Mouse (Mus musculus) MN1 (cell line): ENCODE data around the gene Slc35c2.

Source experiments
- DNase-seq: peaks from one replicate; pipeline ENCODE4 v3.0.0-alpha.2; 2016; ENCODE audit warnings: low spot score

Gene Slc35c2

DNA sequence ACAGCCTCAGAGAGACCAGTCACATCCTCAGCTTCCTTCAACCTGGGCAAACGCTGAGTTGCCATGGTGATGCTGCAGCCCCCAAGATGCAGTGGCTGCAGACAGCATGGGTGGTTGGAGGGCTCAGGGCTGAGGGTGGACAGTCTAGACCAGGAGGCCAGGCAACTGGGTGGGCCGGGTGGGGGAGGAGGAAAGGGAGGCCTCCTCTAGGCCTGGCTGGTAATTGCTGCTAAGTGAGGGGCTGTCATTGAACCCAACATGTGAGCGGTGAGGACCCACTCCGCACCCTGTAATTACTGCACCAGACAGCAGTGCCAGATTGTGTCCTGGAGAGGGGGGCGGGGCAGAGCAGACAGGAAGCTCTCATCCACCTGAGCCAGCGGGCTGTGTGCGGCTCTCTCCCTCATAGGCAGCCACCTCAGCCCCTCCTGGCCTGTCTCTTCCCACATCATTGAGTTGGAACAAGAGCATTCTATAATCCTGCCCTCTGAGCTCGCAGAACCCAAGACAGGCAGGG is 12.5 kb downstream of the Slc35c2 start:
- peak; percentile 68 for DNase-seq

DNA sequence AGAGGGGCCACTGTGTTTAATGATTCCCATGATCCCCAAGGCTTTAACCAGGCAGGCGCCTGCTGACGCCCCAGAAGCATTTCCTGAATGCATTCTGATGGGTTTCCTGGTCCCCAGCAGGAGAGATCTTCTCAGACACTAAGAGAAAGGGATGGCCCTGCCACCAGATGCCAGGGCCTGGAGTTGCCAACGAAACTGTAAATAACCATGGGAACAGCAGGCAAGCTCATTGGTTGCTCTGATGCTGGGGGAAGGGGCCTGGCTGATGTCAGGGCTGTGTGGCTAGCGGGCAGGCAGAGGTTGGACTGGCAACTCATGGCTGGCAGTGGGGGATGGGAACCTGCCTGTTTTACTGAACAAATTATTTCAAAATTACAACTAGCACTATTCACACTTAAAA is 14.1 kb downstream of the Slc35c2 start:
- DNase-seq = peak; percentile 82

DNA sequence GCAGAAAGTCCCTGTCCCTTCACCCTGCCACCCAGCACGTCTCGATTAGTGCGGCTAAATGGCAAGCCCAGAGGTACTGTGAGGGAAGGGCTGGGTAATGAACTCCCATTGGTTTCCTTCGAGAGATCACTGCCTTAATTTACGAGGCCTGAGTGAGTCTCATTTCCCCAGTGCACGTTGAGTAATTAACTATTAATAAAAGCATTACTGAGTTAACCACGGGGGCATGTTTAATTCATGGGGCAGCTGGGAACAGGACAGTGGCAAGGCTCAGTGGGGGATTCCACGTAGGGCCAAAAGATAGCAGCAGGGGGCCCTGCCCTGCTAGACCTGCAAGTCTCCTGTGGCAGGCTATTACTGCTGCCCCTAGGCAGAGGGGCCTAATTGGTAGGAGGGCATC is 16.3 kb downstream of the Slc35c2 start:
- no peak for DNase-seq

DNA sequence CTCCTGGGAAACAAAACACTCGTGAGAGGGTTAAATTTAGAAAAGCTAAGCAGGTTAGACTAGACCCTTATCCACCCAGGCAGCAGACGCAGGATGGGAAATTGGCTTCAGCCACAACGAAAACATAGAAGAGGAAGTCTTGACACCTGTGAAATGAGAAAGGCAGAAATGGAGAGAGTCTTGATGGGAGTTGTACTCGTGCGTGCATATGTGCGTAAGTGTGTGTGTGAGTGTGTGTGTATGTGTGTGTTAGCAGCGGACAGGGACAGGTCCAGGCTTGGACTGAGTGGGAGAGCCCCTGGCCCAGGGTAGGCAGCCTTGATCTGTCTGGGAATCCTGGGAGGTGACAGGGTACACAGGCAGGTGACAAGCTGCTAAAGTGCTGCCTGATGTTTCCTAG is 16.8 kb downstream of the Slc35c2 start:
- no peak for DNase-seq

DNA sequence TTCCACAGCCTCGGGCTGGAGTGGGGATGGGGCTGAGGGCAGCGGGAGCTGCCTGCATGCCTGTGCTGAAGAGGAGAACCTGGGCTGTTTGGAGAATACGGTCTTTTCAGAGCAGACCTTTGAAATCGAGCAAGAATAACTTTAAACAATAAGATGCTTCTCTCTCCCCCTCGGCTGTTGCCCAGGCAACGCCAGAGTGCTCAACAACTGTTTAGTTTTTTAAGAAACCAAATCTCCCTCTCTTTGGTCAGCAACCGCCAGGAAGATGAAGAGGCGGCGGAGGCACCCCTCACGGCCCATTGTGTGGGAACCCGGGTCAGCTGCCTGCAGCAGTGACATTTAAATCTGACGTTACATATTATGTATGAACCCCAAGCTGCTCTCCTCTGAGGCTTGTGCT is 20.9 kb downstream of the Slc35c2 start:
- DNase-seq = no peak

DNA sequence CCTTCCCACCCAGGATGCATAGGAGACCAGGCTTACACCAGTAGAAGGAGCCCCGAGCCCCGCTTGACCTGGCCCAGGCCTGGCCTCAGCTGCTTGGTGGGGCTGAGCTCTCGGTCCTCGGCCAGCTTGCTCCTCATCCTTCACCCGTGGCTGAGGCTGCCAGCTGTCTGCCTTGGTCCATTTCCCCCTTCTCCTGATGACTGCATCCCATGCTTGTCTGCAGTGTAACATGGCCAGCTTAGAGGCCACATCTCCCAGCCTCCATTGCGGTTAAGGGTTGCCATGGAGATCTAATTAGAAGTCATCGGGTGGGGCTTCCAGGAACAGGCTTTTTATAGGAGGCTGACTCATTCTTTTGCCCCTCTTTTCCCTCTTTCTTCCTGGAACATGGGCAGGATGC is 23.8 kb downstream of the Slc35c2 start:
- DNase-seq = peak; percentile 66

DNA sequence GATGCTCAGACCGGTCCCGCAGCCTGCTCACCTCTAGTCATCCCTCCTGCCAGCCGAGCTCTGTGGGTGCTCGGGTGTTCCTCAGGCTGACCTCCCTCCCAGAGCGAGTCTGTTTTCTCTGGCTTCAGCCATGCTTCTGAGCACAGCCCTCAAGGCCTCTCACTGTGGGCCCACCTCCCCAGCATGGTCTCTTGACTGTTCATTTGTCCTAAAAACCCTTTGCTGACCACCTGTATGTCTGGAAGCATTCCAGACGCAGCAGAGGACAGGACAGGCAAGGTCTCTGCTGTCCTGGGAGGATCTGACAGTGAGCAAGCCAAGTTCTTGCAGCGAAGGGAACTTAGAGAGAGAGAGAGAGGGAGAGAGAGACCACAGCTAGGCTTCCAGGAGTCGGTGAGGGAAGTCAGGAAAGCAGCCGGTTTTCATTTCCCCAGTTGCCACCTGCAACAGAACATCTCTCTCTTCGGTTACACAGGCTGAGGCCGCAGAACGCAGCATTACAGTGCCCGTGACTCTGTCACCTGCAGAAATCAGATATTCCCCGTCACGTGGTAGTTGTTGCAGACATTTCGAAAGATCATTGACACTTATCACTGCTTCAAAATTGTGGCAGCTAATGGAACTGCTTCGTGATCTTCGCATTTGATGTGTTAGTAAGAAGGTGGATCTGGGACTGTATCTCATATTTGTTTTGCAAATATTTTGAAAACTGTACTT is 25.2 kb downstream of the Slc35c2 start:
- DNase-seq = no peak

DNA sequence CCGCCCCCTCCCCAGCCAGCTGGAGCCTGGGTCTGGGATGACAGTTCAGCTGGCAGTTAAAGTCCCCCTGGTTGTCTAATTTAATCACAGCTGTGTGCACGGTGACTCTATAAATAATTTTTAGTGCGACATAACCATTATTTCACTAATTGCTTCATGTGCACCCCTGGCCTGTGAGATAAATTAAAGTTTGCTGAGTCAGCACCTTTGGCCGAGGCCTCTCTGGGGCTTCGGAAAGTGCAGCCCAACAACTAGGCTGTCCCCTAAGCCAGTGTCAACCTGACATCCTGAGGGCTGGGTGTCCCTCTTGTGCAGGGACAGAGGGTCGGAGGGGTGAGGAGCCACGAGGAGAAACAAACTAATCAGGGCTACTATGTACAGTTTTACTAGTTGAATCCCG is 27.8 kb downstream of the Slc35c2 start:
- DNase-seq = no peak

DNA sequence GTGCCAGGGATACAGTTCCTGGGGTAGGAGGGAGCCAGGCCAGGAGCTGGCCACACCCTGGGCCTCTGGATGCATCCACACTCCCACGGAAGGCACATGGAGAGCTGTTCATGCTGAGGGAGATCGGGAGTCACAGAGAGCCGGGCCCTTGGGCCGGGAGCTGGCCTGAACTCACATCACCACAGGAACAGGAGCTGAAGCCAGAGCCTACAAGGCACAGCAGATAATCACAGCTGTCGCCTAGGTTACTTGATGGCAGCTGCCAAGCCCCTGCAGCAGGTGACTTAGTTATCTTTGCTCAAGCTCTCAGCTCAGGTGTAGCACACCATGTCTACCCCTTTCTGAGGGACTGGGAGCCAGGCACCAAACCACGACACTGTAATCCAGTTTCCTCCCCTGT is 29.3 kb downstream of the Slc35c2 start:
- DNase-seq = no peak

DNA sequence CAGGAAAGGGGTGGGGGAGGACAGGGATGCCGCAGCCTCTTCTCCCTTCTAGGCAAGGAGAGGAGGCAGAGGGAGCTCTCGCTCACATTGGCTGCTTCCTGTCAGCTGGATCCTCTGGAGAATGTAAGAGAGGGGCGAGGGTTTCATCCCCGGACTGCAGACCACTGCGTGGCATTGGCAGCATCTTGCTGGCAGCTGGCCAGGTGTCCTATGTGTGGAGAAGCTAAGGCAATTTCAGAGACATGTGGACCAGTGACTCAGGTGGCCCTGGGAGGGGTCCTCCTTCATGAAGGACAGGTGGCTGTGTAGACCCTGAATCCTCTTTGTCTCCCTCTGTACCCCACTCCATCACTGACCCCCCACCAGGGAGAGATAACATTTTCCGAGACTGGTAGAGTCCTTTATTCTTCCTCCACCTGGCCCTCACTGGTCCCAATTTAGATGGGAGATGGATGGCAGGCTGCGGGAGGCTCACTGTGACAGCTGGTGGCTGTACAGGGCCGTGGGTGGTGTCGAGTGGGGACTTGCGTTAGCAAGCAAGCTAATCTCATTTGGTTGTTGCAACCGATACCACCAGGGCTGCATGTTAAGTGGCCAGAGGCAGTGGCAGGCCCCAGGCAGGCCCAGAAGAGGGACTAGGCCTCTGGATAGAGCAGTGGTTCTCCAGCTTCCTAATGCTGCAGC is 30.4 kb downstream of the Slc35c2 start:
- peak; percentile 55 for DNase-seq

DNA sequence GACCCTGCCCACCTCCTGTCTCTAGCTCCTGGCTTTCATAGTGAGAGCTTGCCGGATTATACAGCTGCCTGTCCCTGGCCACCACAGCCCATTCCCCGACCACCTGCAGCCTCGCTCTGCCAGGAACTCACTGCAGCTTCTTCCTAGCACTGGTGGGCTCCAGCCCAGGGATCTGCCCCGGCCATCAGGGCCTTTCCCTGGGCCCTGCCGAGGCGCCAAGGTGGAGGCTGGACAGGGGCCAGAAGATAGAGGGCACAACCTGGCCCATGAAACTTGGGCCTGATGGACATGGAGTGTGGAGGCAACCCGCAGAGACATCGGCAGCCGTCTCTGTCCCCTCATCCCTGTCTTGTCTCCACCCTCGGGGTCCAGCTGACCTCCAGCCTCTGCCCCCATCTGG is 31.5 kb downstream of the Slc35c2 start:
- no peak for DNase-seq

DNA sequence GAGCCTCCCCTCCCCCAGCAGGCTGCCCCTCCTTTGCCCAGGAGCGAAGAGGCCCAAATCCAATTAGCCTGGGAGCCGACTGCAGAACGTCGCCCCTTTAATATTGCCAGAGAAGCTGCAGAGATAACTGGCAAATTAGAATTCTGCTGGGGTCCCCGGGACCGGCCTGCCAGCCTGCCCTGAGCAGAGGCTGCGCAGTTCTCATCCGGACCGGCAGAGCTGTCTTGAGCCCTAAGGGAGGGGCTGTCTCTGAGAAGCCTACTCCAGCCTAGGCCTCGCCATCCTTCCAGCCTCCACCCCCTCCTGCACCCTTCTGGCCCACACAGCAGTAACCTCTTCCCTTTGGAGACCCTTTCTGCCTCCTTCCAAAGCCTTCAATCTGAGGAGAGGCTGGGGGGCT is 33.8 kb downstream of the Slc35c2 start:
- DNase-seq = peak; percentile 72

DNA sequence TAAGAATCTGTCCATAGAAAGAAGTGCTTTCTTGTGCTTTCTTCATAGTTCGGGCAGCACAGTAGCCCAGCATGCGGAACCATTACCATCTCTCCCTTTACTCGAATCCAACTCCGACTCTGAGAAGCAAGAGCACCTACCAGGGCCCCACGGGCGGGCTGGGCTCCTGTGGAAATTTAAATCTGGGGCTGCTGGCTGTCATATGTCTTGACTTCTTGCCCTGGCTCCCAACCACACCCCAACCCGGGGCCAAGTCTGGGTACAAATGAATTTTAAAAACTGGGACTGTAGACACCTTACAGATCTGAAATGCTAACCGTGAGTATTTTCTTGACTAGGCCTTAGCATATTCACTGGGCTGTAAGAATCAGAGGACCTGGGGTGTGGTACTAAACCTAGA is 34.4 kb downstream of the Slc35c2 start:
- DNase-seq = no peak

DNA sequence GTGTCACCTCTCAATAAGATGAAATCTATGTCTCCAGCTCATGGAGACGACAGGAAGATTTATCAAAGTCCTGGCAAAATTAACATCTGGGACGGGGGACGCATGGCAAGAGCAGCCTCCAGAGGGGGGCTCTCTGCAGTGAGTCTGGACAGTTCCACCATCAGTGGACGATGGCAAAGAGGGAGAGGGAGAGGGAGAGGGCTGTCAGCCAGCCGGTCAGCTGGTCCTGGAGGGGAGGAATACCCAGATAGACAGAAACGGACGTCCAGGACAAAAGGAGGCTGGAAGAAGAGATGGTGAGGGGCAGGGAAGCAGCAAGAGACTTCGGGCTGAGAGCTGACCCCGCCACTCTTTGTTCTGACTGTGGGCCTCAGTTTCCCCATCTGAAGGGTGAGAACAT is 34.9 kb downstream of the Slc35c2 start:
- DNase-seq = no peak

DNA sequence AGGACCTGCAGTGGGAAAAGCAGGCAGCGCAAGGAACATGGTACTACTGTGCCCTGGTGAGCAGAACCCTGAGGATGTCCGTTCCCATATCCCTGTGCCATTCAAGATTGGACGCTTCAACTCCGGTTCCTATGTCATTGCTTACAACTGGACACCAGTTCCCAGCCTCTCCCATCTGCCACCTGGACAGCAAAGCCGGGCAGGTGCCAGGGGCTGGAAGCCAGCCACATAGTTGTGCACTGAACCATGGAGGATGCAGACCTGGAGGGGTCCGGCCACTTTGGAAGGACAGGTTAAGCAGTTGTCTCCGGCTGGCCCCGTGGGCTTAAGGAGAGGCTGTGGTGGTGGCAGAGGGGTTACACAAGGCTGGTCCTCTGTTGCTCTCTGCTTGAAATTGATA is 35.3 kb downstream of the Slc35c2 start:
- DNase-seq = no peak

DNA sequence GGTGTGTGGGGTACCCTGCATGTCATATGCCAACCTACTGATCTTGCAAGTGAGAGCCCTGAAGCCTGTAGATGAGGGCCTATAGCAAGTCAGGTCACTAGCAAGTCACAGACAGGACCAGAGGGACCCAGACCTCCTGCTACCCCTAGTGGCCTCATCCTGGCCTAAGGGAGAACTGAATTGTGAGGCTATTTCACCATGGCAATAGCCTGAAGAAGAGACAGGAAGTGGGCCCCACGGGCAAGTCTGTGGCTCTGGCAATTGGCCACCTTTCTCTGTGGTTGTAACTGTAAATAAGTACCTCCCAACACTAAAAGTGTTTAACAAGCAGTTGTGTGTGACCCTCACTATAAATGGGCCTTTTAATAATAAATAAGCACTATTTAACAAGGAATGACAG is 36.8 kb downstream of the Slc35c2 start:
- no peak for DNase-seq

DNA sequence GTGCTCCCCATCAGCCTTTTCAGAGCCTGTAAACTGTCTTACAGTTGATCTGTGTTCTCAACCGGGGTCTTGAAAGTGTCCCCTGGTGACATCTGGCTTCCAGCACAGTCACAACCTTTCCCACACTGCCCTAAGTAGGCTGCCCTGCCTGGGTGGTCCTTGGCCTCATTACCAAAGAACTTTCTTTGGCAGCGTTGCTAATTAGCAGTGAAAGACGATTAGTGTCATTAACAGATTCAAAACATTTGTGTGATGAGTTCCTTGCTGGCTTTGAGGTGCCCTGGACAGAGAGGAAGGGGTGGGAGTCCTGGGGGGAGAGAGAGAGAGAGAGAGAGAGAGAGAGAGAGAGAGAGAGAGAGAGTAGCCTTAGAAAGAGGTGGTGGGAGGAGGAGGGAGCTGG is 38.7 kb downstream of the Slc35c2 start:
- no peak for DNase-seq

DNA sequence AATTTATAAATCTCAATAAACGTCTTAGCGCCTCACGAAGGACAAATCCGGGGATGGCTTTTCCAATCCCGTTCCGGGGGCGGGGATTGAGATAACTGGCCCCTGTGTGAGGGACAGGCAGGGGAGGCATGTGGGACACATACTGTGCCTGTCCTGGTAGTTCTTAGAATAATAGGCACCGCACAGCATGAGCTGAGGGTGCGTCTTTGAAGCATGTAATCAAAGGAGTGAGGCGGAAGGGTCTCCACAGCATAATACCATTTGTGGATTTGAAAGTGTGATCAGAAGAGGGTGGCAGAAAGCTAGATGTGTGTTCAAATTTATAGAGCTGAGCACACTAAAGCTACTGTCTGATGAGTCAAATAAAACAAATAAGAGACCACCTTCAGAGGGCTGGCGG is 41.3 kb downstream of the Slc35c2 start:
- DNase-seq = no peak

DNA sequence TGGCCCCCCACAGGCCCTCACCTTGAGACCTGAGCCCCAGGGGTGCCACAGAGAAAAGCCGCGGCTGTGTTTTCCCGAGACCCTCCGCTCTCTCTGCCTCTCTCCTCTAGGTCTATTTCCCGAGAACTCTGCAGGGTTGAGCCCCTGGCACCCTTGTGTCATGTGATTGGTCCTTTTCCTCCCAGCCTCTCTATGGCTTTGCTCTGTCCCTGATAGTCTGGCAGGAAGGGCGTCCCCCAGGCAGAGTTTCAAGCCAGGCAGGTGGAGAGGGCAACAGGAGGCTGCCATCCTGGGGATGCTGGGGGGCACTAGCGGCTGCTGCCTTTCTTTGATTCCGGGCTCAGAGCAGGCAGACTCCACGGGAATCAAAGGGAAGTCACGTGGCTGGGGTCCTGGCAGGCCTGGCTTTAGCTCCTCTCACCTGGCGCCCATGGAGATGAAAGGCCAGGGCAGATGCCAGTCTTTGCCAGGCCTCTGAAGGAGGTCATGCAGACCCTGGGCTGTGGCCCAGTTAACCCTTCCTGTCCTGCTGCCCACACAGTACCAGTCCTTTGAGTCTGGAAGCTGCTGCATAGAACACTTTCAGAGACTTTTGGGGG is 44.4 kb downstream of the Slc35c2 start:
- peak; percentile 36 for DNase-seq

DNA sequence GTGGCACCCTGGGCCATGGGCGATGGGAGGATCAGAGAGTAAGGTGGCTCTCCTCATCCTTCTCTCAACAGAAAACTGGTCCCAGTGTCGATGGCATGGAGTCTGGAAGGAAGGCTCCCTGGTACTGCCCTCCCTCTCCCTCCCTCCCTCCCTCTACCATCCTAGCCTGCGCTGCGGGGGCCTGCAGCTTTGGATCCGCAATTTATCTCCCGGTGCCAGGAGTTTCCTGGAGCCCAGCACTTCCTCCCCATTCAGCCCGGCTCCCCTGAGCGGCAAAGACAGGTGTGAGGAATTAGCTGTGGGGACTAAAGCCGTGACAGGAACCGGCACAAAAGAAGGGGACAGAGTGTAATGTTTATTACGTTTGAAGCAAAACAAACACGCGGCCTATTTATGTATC is 45.1 kb downstream of the Slc35c2 start:
- DNase-seq = no peak

DNA sequence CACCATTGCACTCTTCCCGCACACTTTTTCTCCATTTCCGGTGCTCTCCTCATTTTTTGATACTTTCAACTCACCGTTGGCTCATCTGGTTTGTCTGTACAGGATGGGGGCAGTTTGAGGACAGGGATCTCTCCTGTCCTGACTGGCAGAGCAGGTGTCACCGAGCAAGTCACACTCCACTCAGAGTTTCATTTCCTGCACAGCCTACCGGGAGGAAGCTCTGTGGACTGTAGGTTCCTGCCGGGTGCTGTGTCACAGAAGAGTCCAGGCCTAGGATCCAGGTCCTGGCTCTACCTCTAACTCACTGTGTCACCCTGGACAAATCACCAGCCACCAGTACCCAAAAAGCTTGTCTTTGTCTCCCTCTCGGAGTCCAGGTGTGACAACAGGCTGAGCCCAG is 45.9 kb downstream of the Slc35c2 start:
- DNase-seq = no peak

DNA sequence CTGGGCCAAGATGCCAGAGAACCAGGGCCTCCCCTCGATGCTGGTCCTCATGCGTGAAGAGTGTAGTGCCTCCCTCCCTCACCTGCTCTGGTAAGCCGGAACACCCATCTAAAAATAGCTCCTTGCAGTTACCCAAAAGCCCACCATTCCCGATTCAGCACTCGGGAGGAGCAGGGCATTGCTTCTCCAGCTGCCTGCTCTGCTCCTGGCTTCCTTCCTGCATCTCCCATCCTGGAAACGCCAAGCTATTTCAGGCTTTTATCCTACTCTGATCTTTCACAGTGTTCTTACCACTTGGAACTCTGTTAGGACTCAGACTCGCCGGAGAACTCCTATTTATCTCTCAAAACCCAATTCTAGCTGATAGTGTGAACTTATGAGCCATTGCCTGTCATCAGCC is 47.3 kb downstream of the Slc35c2 start:
- DNase-seq = no peak

DNA sequence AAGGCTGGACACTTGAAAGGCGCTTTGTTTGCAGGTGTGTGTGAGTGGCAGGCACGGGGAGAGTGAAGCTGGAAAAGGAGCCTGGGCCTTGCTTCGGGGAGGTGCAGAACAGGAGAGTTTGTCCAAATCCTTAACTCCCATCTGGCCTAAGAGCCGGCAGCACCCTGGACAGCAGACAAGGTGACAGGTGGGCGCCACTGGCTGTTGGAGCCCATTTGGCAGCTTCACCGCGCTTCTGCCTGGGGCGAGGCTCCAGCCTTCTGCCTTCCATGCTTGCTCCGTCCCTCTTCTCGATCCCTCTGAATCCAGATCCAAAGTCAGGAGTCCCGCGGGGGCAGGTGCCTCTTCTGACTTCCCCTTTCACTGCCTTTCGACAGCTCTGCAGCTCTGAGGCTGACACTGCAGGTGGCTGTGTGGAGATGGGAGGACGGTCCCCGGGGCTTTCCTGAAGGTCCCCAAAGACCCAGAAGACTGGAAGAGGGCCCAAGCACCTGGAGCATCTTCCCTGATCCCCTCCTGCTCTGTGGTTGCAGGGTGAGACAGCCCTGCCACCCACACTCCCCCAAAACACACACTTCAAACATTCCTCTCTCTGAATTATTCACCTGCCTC is 48.0 kb downstream of the Slc35c2 start:
- DNase-seq = no peak
